ENCODE assay signal across 7 mouse cellular contexts in genomic region chr6:113696582-113697221, GRCm38 (mm10). TPM values are rescaled to one million over a fixed set of nuclear protein-coding genes. Genes with fewer than 3 reads are reported as not detected.
DNase-seq lines count a peak whose midpoint lies in the region; ATAC-seq and TF ChIP-seq lines count a peak whose summit lies in the region.

Gene Tatdn2, plus strand, starts transcription at chr6:113697050.

- no peaks in the 10 kb centered on the region for H3K9me3 ChIP-seq in embryonic facial prominence, embryonic 10.5 days
- no peaks in the 10 kb centered on the region for H3K9me3 ChIP-seq in intestine, postnatal 0 days (ENCODE audit: control insufficient read depth)
- no peaks in the 10 kb centered on the region for H3K9me3 ChIP-seq in midbrain, embryonic 12.5 days

- intact Hi-C loops in left cerebral cortex, postnatal 4 days (cut with DNase I): no loop called here

- peak; percentile 97 for DNase-seq in adrenal gland, postnatal 10 days
- DNase-seq in embryonic facial prominence, embryonic 10.5 days (ENCODE audit: low spot score): peak; percentile 97
- DNase-seq in gonadal fat pad, adult 2 months (ENCODE audit: low read depth): peak; percentile 78
- DNase-seq in left cerebral cortex, postnatal 4 days: peak; percentile 96

- peaks cover 33% of the 10 kb centered on the region for H3K36me3 ChIP-seq in embryonic facial prominence, embryonic 10.5 days (replicated peaks)
- peaks cover 30% of the 10 kb centered on the region for H3K36me3 ChIP-seq in intestine, postnatal 0 days (ENCODE audit: control insufficient read depth, insufficient read depth)
- peaks cover 13% of the 10 kb centered on the region for H3K36me3 ChIP-seq in midbrain, embryonic 12.5 days
- H3K36me3 ChIP-seq in small intestine, adult 2 months (ENCODE audit: control insufficient read depth, insufficient read depth, low read length): peaks cover 30% of the 10 kb centered on the region

- H3K4me3 ChIP-seq in embryonic facial prominence, embryonic 10.5 days: peak within 1 kb of the TSS; percentile 97
- H3K4me3 ChIP-seq in intestine, postnatal 0 days (ENCODE audit: low read depth, low read length): peak within 1 kb of the TSS; percentile 86
- H3K4me3 ChIP-seq in midbrain, embryonic 12.5 days: peak within 1 kb of the TSS; percentile 89
- H3K4me3 ChIP-seq in small intestine, adult 2 months (ENCODE audit: low read depth, low read length): peak within 1 kb of the TSS; percentile 95

- ATAC-seq in intestine, postnatal 0 days: peak; percentile 97
- peak; percentile 100 for ATAC-seq in midbrain, embryonic 12.5 days (ENCODE audit: low FRiP score, low read depth)

- no peaks in the 10 kb centered on the region for H3K27me3 ChIP-seq in embryonic facial prominence, embryonic 10.5 days (replicated peaks; ENCODE audit: low read depth, poor library complexity, severe bottlenecking)
- H3K27me3 ChIP-seq in intestine, postnatal 0 days (replicated peaks; ENCODE audit: control insufficient read depth, insufficient read depth, low read length): no peaks in the 10 kb centered on the region
- H3K27me3 ChIP-seq in midbrain, embryonic 12.5 days: 0 out of 2 replicates have a peak, but pooled peaks cover 10% of the 10 kb centered on the region
- H3K27me3 ChIP-seq in small intestine, adult 2 months (ENCODE audit: control insufficient read depth, insufficient read depth, low read length): no peaks in the 10 kb centered on the region

- peak; percentile 55 for TF ChIP-seq CTCF in intestine, postnatal 0 days (IDR thresholded peaks at IDR 0.05; ENCODE audit: low read depth)
- TF ChIP-seq CTCF in small intestine, adult 2 months (IDR thresholded peaks at IDR 0.05; ENCODE audit: extremely low read depth, insufficient read length, insufficient replicate concordance, low read depth, low read length): no peak

- H3K27ac ChIP-seq in embryonic facial prominence, embryonic 10.5 days (replicated peaks): peak within 1 kb of the TSS; percentile 90
- peak within 1 kb of the TSS; percentile 97 for H3K27ac ChIP-seq in intestine, postnatal 0 days (ENCODE audit: low read depth, low read length)
- H3K27ac ChIP-seq in midbrain, embryonic 12.5 days (replicated peaks): peak within 1 kb of the TSS; percentile 88
- H3K27ac ChIP-seq in small intestine, adult 2 months (ENCODE audit: insufficient read depth, low read depth, low read length): peak within 1 kb of the TSS; percentile 92

- H3K9ac ChIP-seq in intestine, postnatal 0 days (ENCODE audit: low read depth, low read length): peak within 1 kb of the TSS; percentile 87
- peak within 1 kb of the TSS; percentile 83 for H3K9ac ChIP-seq in midbrain, embryonic 12.5 days (replicated peaks)

- peak within 1 kb of the TSS; percentile 96 for H3K4me2 ChIP-seq in intestine, postnatal 0 days (replicated peaks; ENCODE audit: low read depth)
- peak within 1 kb of the TSS; percentile 91 for H3K4me2 ChIP-seq in midbrain, embryonic 12.5 days (replicated peaks)

- H3K4me1 ChIP-seq in embryonic facial prominence, embryonic 10.5 days: peaks cover 35% of the 10 kb centered on the region
- H3K4me1 ChIP-seq in intestine, postnatal 0 days (replicated peaks; ENCODE audit: control insufficient read depth, insufficient read depth, low read length): peaks cover 8% of the 10 kb centered on the region; the same call in 1 of the 2 replicates
- peaks cover 22% of the 10 kb centered on the region for H3K4me1 ChIP-seq in midbrain, embryonic 12.5 days
- peaks cover 6% of the 10 kb centered on the region; the same call in 1 of the 2 replicates for H3K4me1 ChIP-seq in small intestine, adult 2 months (ENCODE audit: control insufficient read depth, insufficient read depth, insufficient read length, low read length)

- TF ChIP-seq POLR2A in small intestine, adult 2 months (IDR thresholded peaks at IDR 0.05; ENCODE audit: low read depth, low read length): peak; percentile 1; the same call in 1 of the 2 replicates

- under 1% methylated on average over 58 of the region's 58 CpGs for WGBS in embryonic facial prominence, embryonic 10.5 days
- under 1% methylated on average over 51 of the region's 58 CpGs for WGBS in intestine, postnatal 0 days
- under 1% methylated on average over 58 of the region's 58 CpGs for WGBS in midbrain, embryonic 12.5 days
- under 1% methylated on average over 58 of the region's 58 CpGs for WGBS in small intestine, adult 2 months

RNA-seq across cellular contexts. Expression of gene Tatdn2, which starts in this region (rescaled TPM):
- 10 to 100 TPM; 53.5 to 58.7 TPM for total RNA-seq in adrenal gland, postnatal 10 days (2021)
- polyA plus RNA-seq in embryonic facial prominence, embryonic 10.5 days (2016; fragmentation: Nextera tagmentation; extraction: Ambion mirVana): 0.68 and 0.72 TPM in 2 replicates
- polyA plus RNA-seq in gonadal fat pad, adult 2 months (2012; rRNA removed): 29.3 and 34.7 TPM in 2 replicates
- 1.1 and 1.5 TPM in 2 replicates for polyA plus RNA-seq in intestine, postnatal 0 days (2015; fragmentation: Nextera tagmentation; extraction: Ambion mirVana)
- total RNA-seq in left cerebral cortex, postnatal 4 days (2021): 10 to 100 TPM; 95.0 to 98.1 TPM
- 0.64 and 0.93 TPM in 2 replicates for polyA plus RNA-seq in midbrain, embryonic 12.5 days (2016; fragmentation: Nextera tagmentation; extraction: Ambion mirVana)
- polyA plus RNA-seq in small intestine, adult 2 months (2012; rRNA removed): 11.3 and 16.6 TPM in 2 replicates

Comparison
In these comparisons a context has a peak if more than half of its experiments do, and no peak if none do; other contexts are left out.
1. Peak in every context shown above with its lines: DNase-seq, ATAC-seq, H3K4me3 ChIP-seq and H3K27ac ChIP-seq.
2. Peak in DNase-seq, H3K4me3 ChIP-seq and H3K27ac ChIP-seq in embryonic facial prominence, embryonic 10.5 days; RNA of the gene not detected or under 1 TPM.
3. Peak in ATAC-seq, H3K4me3 ChIP-seq, H3K27ac ChIP-seq, H3K9ac ChIP-seq and H3K4me2 ChIP-seq in midbrain, embryonic 12.5 days; RNA of the gene not detected or under 1 TPM.